Mouse (Mus musculus): ENCODE measurements around the gene Smarcd2. TPM values are rescaled to one million over a fixed set of nuclear protein-coding genes. Genes with fewer than 3 reads are reported as not detected.

Gene Smarcd2
- 14.2 and 14.3 TPM in 2 replicates for polyA plus RNA-seq (2015; fragmentation: Nextera tagmentation; extraction: Ambion mirVana)

- peak; percentile 94 for ATAC-seq
- Histone ChIP-seq H3K4me1 (peaks cover 39% of the 10 kb centered on the region), H3K27ac (peak within 1 kb of the TSS; percentile 92), H3K4me2 (peak within 1 kb of the TSS; percentile 75), H3K36me3 (ENCODE audit: poor library complexity, severe bottlenecking) (no peaks in the 10 kb centered on the region), H3K4me3 (peak within 1 kb of the TSS; percentile 98), H3K27me3 (no peaks in the 10 kb centered on the region), H3K9ac (peak within 1 kb of the TSS; percentile 97), H3K9me3 (replicated peaks) (no peaks in the 10 kb centered on the region)
- under 1% methylated on average over 66 of the region's 72 CpGs for WGBS
Measured at GRCm38 (mm10) chr11:106272644-106273310, at the start of gene Smarcd2. Smarcd2 (minus strand) TSS chr11:106272972.

DNA sequence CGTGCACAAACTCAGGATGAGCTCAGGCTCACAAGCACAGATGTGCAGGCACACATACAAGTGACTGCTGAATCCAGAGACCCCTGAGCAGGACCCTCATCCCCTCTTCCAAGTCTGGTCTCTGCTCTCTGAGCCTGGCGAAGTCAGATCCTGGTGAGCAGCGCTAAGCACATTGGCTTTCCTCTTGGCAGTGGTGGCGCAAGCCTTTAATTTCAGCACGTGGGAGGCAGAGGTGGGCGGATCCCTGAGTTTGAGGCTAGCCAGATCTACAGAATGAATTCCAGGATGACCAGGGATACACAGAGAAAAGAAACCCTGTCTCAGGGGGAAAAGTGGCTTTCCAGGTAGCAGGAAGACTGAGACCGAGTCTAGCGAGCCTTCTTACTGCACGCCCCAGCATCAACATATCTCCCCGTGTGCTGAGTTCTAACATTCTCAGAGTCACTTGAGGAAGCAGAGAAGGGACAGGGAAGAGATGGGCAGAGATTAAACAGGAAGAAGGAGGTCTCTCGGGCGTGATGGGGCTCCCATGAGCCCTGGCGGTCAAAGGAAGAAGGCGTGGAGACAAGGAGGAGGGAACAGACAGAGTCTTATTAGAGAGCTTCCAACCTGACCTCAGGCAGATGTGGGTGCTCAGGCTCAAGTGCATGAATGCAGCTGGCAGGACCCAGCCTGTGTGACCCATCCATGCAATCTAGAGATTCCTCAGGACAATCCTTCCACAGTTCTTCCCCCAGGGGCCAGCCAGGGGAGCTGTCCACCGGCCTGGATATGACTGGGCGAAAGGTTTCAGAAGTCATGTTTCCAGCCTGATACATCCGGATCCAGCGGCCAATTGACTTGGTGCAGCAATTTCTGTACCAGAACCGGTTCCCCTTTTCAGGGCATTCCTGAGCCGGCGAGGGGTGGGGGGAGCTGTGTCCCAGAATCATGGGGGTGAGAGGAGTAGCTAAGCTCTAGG lies 45.9 kb upstream of the Smarcd2 start:
- no peak overlapping the region for H3K27ac ChIP-seq
- WGBS = 78% methylated on average over 21 of the region's 21 CpGs
- no peaks in the 10 kb centered on the region for H3K4me1 ChIP-seq
- no peaks in the 10 kb centered on the region for H3K27me3 ChIP-seq
- no peak overlapping the region for H3K9ac ChIP-seq
- H3K4me3 ChIP-seq = no peak overlapping the region
- H3K9me3 ChIP-seq (replicated peaks) = no peaks in the 10 kb centered on the region
- no peaks in the 10 kb centered on the region for H3K36me3 ChIP-seq (ENCODE audit: poor library complexity, severe bottlenecking)
- ATAC-seq = no peak
- no peak overlapping the region for H3K4me2 ChIP-seq

- Histone ChIP-seq H3K36me3 (ENCODE audit: poor library complexity, severe bottlenecking) (no peaks in the 10 kb centered on the region), H3K9ac (no peak overlapping the region), H3K4me1 (no peaks in the 10 kb centered on the region), H3K4me3 (no peak overlapping the region), H3K4me2 (no peak overlapping the region), H3K9me3 (replicated peaks) (no peaks in the 10 kb centered on the region), H3K27ac (no peak overlapping the region), H3K27me3 (no peaks in the 10 kb centered on the region)
- ATAC-seq = no peak
- 83% methylated on average over 7 of the region's 7 CpGs for WGBS
Measured at GRCm38 (mm10) chr11:106317801-106318200, 45.0 kb upstream of the Smarcd2 start.

- ATAC-seq = no peak
- no peaks in the 10 kb centered on the region for H3K9me3 ChIP-seq (replicated peaks)
- H3K27ac ChIP-seq = no peak overlapping the region
- no peak overlapping the region for H3K9ac ChIP-seq
- no peaks in the 10 kb centered on the region for H3K36me3 ChIP-seq (ENCODE audit: poor library complexity, severe bottlenecking)
- no peaks in the 10 kb centered on the region for H3K4me1 ChIP-seq
- H3K27me3 ChIP-seq = no peaks in the 10 kb centered on the region
- H3K4me3 ChIP-seq = no peak overlapping the region
- WGBS = 83% methylated on average over 1 of the region's 1 CpGs
- H3K4me2 ChIP-seq = no peak overlapping the region
Measured at GRCm38 (mm10) chr11:106316416-106316815, 43.6 kb upstream of the Smarcd2 start.

- Histone ChIP-seq H3K4me3 (no peak within 1 kb of the TSS), H3K36me3 (ENCODE audit: poor library complexity, severe bottlenecking) (no peaks in the 10 kb centered on the region), H3K4me1 (no peaks in the 10 kb centered on the region), H3K9ac (no peak within 1 kb of the TSS), H3K4me2 (no peak within 1 kb of the TSS), H3K27ac (no peak within 1 kb of the TSS), H3K27me3 (no peaks in the 10 kb centered on the region), H3K9me3 (replicated peaks) (no peaks in the 10 kb centered on the region)
- WGBS = 78% methylated on average over 9 of the region's 9 CpGs
- ATAC-seq = no peak
Measured at GRCm38 (mm10) chr11:106314333-106314812, 41.6 kb upstream of the Smarcd2 start, which contains the start of gene Cd79b. Cd79b (minus strand) TSS chr11:106314762.

DNA sequence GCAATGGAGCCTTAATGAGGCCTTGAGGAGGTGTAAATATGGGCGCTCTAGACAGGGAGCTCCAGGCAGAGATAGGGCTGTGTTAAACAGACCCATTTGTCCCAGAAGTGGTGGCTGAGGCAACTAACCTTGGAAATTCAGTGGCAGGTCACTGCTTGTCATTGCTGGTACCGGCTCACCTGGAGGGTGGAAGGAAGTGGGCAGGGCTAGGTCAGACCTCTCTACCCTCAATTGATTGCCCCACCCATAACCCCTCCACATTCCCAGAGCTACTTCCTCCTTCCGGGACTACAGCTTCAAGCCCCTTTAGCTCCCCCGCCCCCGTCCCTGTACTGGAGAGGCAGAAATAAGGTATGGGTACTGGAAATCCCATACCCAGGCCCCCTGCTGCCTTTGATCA lies 40.8 kb upstream of the Smarcd2 start:
- Histone ChIP-seq H3K27me3 (no peaks in the 10 kb centered on the region), H3K9ac (no peak overlapping the region), H3K4me1 (no peaks in the 10 kb centered on the region), H3K27ac (no peak overlapping the region), H3K4me2 (no peak overlapping the region), H3K9me3 (replicated peaks) (no peaks in the 10 kb centered on the region), H3K36me3 (ENCODE audit: poor library complexity, severe bottlenecking) (no peaks in the 10 kb centered on the region), H3K4me3 (no peak overlapping the region)
- no peak for ATAC-seq
- WGBS = 83% methylated on average over 5 of the region's 5 CpGs

DNA sequence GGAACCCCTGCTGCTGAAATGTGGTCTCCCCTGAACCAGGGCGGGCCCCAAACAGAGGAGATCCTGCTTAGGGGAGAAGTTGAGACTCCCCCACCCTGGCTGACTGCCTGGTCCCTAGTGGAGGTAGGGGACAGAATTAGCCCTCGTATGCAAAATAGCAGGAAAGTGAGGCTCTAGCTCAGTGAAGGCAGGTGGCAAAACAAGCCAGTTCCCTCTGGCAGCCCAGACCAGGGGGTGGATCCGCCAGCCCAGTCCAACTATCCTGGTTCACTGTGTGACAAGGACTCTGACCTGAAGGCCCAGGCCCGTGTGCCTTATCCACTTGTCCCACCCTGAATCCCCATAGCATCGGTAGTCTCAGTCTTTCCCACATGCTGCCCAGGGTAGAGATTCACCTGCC lies 37.4 kb upstream of the Smarcd2 start:
- Histone ChIP-seq H3K4me1 (no peaks in the 10 kb centered on the region), H3K27ac (no peak overlapping the region), H3K36me3 (ENCODE audit: poor library complexity, severe bottlenecking) (no peaks in the 10 kb centered on the region), H3K4me2 (no peak overlapping the region), H3K9ac (no peak overlapping the region), H3K4me3 (no peak overlapping the region), H3K9me3 (replicated peaks) (no peaks in the 10 kb centered on the region), H3K27me3 (no peaks in the 10 kb centered on the region)
- WGBS = 73% methylated on average over 5 of the region's 5 CpGs
- no peak for ATAC-seq

DNA sequence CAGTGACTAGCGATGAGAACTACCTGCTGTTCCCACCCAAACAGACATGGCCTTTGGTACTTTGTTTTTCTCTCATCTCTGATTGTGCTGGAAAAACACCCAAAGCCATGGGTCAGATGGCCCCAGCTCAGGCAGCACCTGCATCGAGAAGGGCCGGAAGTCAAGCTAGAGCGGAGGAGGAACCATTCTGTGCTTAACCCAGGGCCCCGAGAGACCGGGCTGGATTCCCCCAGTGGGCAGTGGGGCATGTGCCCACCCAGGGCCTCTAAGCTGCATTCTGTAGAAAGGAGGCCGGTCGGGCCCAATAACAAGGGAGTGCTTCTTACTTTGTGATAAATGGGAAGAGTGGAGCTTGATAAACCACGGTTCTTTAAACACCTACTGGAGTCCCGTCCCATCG lies 35.4 kb upstream of the Smarcd2 start:
- H3K9me3 ChIP-seq (replicated peaks) = no peaks in the 10 kb centered on the region
- 79% methylated on average over 11 of the region's 11 CpGs for WGBS
- no peak overlapping the region for H3K9ac ChIP-seq
- ATAC-seq = no peak
- H3K4me3 ChIP-seq = no peak overlapping the region
- H3K27ac ChIP-seq = no peak overlapping the region
- no peaks in the 10 kb centered on the region for H3K27me3 ChIP-seq
- H3K4me2 ChIP-seq = no peak overlapping the region
- H3K4me1 ChIP-seq = no peaks in the 10 kb centered on the region
- H3K36me3 ChIP-seq (ENCODE audit: poor library complexity, severe bottlenecking) = no peaks in the 10 kb centered on the region

DNA sequence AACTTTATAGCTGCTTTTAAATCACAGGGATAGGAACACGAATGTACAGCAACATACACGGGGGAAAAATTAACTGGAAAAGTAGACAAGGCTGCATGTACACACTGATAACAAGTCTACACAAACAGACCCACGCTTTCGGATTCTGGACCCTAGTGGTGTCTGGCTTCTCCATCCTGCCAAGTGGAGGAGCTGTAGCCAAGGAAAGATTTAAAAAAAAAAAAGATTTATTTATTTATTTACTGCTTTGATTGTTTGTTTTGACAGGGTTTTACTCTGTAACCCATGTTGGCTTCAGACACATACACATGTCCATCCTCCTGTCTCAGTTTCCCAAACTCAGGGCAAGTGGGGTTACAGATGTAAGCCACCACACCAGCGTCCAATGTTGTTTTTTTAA lies 34.7 kb upstream of the Smarcd2 start:
- Histone ChIP-seq H3K4me2 (no peak overlapping the region), H3K27ac (no peak overlapping the region), H3K27me3 (no peaks in the 10 kb centered on the region), H3K36me3 (ENCODE audit: poor library complexity, severe bottlenecking) (no peaks in the 10 kb centered on the region), H3K4me1 (no peaks in the 10 kb centered on the region), H3K9me3 (replicated peaks) (no peaks in the 10 kb centered on the region), H3K9ac (no peak overlapping the region), H3K4me3 (no peak overlapping the region)
- ATAC-seq = no peak
- 81% methylated on average over 5 of the region's 5 CpGs for WGBS

GRCm38 (mm10) chr11:106306758-106307157 lies 34.0 kb upstream of the Smarcd2 start:
- no peak overlapping the region for H3K4me2 ChIP-seq
- no peak overlapping the region for H3K27ac ChIP-seq
- H3K27me3 ChIP-seq = no peaks in the 10 kb centered on the region
- H3K36me3 ChIP-seq (ENCODE audit: poor library complexity, severe bottlenecking) = no peaks in the 10 kb centered on the region
- H3K9ac ChIP-seq = no peak overlapping the region
- ATAC-seq = no peak
- H3K4me3 ChIP-seq = no peak overlapping the region
- 77% methylated on average over 9 of the region's 9 CpGs for WGBS
- H3K4me1 ChIP-seq = no peaks in the 10 kb centered on the region
- H3K9me3 ChIP-seq (replicated peaks) = no peaks in the 10 kb centered on the region

DNA sequence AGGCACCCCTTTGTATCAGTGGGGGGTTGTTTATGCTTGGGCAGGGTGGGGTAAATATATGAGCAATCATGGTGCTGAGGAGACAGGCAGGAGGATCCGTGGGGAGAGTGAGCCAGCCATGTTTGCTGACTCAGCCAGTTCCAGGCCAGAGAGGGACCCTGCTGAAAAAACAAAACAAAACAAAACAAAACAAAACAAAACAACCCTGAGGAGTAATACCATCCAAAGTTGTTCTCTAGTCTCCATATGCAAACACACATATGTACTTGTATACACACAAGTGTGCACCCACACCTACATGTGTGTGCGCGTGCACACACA lies 33.3 kb upstream of the Smarcd2 start:
- WGBS = 92% methylated on average over 3 of the region's 3 CpGs

GRCm38 (mm10) chr11:106305348-106306064 lies 32.7 kb upstream of the Smarcd2 start:
- Histone ChIP-seq H3K27me3 (no peaks in the 10 kb centered on the region), H3K9me3 (replicated peaks) (no peaks in the 10 kb centered on the region), H3K27ac (no peak overlapping the region), H3K9ac (no peak overlapping the region), H3K4me1 (no peaks in the 10 kb centered on the region), H3K4me2 (no peak overlapping the region), H3K36me3 (ENCODE audit: poor library complexity, severe bottlenecking) (no peaks in the 10 kb centered on the region), H3K4me3 (no peak overlapping the region)
- 86% methylated on average over 10 of the region's 10 CpGs for WGBS
- no peak for ATAC-seq

More for the DNA sequence above, 33.3 kb upstream of the Smarcd2 start:
- no peaks in the 10 kb centered on the region for H3K36me3 ChIP-seq (ENCODE audit: poor library complexity, severe bottlenecking)
- H3K9me3 ChIP-seq (replicated peaks) = no peaks in the 10 kb centered on the region
- no peaks in the 10 kb centered on the region for H3K27me3 ChIP-seq
- no peak overlapping the region for H3K4me3 ChIP-seq
- no peak overlapping the region for H3K27ac ChIP-seq
- H3K4me2 ChIP-seq = no peak overlapping the region
- no peaks in the 10 kb centered on the region for H3K4me1 ChIP-seq
- H3K9ac ChIP-seq = no peak overlapping the region
- no peak for ATAC-seq
